ENCODE assay signal across 8 mouse cellular contexts in genomic region chr17:14520565-14520964, GRCm38 (mm10).
DNase-seq lines count a peak whose midpoint lies in the region; TF ChIP-seq lines count a peak whose summit lies in the region.

No protein-coding gene starts in this region.

- intact Hi-C loops in gastrocnemius, postnatal 14 days (cut with DNase I; ENCODE audit: low total_unique reads), result loop anchor here (2.0 kb wide), 1 partner anchor 282 kb away; no protein-coding TSS in a partner anchor

- H3K4me3 ChIP-seq in spleen, adult 2 months (ENCODE audit: extremely low read depth, insufficient read depth, insufficient read length), result no peak overlapping the region
- no peak overlapping the region for H3K4me3 ChIP-seq in lung, adult 2 months (replicated peaks; ENCODE audit: extremely low read depth, low read depth, low read length)

- 27% methylated on average over 5 of the region's 5 CpGs for WGBS in spleen, adult 2 months
- 14% methylated on average over 5 of the region's 5 CpGs for WGBS in lung, adult 2 months

- DNase-seq in spleen, adult 2 months (ENCODE audit: low read depth in 1 of 2, low spot score in 2 of 2), result peak in 1 of 2 experiments; percentile 24
- DNase-seq in spleen, postnatal 36 days (ENCODE audit: low spot score in 2 of 2), result no peak
- DNase-seq in cerebellum, postnatal 36 days, result peak; percentile 75 to 82
- peak; percentile 57 for DNase-seq in gastrocnemius, postnatal 14 days
- peak; percentile 74 to 85 for DNase-seq in kidney, postnatal 25 days
- DNase-seq in lung, adult 2 months, result peak; percentile 55
- peak; percentile 70 for DNase-seq in ovary, postnatal 36 days (ENCODE audit: low spot score)
- peak; percentile 49 for DNase-seq in urinary bladder, adult 2 months (ENCODE audit: low spot score)

- no peaks in the 10 kb centered on the region for H3K27me3 ChIP-seq in spleen, adult 2 months (ENCODE audit: control insufficient read depth, insufficient read depth, low read length)

- H3K27ac ChIP-seq in spleen, adult 2 months (ENCODE audit: insufficient read depth, low read length), result no peak overlapping the region

- peak; percentile 43; the same call in 1 of the 2 replicates for TF ChIP-seq CTCF in spleen, adult 2 months (IDR thresholded peaks at IDR 0.05; ENCODE audit: extremely low read depth, insufficient read depth, insufficient read length, insufficient replicate concordance)
- TF ChIP-seq CTCF in lung, adult 2 months (IDR thresholded peaks at IDR 0.05; ENCODE audit: insufficient read depth, low read length), result peak; percentile 81

- no peaks in the 10 kb centered on the region for H3K36me3 ChIP-seq in spleen, adult 2 months (ENCODE audit: control insufficient read depth, insufficient read depth, low read length)

- no peaks in the 10 kb centered on the region for H3K4me1 ChIP-seq in spleen, adult 2 months (ENCODE audit: control insufficient read depth, insufficient read depth, insufficient read length)
- no peaks in the 10 kb centered on the region for H3K4me1 ChIP-seq in lung, adult 2 months (ENCODE audit: control insufficient read depth, insufficient read depth, low read length)

- no peak for TF ChIP-seq POLR2A in spleen, adult 2 months (IDR thresholded peaks at IDR 0.05; ENCODE audit: low read depth, low read length)
- TF ChIP-seq POLR2A in lung, adult 2 months (IDR thresholded peaks at IDR 0.05; ENCODE audit: borderline replicate concordance, extremely low read depth, low read depth, low read length), result no peak

Comparison
In these comparisons a context has a peak if more than half of its experiments do, and no peak if none do; other contexts are left out.
1. DNase-seq: peak in cerebellum, postnatal 36 days (2 of 2), gastrocnemius, postnatal 14 days (single experiment), kidney, postnatal 25 days (2 of 2), lung, adult 2 months (single experiment), ovary, postnatal 36 days (single experiment) and urinary bladder, adult 2 months (single experiment); none in spleen, postnatal 36 days (0 of 2).